Mouse (Mus musculus): ENCODE measurements around the gene Brd3.

Brd3 gene

DNA sequence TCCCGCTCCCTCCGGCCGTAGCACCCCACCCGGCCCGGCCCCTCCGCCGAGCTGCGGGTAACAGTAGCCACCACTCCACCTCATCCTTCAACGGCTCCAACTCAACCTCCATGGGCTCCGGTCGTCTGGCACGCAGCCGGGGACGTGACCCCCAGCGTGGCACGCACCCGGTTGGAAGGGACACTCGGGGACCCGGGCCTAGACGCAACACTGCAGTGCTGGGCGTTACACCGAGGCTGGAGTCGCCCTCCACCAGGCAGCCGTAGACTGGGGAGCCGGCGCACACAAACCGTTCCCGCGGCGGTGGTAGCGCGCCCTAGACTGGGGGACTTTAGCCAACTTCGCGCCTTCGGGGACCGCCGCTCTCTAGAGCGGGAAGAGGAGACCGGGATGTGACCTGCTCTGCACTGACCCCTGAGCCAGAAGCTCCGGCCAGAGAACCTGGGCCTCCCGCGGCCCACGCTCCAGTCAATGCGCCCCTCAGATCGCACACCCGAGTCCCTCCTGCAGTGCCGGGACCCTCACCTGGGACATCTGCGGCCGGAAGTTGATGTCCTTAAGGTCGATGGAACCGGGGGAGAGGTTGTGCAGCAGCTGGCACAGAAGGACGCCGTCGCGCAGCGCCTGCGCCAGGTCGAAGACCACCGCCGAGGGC, 81.6 kb downstream of the Brd3 start:
- no peak for DNase-seq (ENCODE audit: low spot score)

DNA sequence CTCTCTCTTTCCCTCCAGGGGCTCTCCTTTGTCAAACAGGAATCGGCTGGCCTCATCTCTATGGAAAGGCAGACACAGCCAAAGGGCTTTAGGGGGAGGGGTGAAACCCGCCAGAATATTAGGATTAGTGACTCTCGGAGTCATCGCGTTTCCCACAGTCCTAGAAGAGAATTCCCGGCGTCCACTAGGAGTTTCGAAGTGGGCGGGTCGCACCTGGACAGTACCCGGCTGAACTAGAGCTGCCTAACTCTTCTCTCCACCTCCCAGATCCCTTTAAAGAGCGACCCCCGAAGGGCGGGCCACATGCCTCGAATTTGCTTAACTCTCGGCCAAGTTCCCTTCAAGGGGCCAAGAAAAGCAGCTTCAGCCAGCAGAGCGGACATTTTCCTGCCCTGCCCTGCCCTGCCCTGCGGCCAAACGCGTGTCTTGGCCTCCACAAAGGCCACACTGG, 82.3 kb downstream of the Brd3 start:
- no peak for DNase-seq (ENCODE audit: low spot score)

DNA sequence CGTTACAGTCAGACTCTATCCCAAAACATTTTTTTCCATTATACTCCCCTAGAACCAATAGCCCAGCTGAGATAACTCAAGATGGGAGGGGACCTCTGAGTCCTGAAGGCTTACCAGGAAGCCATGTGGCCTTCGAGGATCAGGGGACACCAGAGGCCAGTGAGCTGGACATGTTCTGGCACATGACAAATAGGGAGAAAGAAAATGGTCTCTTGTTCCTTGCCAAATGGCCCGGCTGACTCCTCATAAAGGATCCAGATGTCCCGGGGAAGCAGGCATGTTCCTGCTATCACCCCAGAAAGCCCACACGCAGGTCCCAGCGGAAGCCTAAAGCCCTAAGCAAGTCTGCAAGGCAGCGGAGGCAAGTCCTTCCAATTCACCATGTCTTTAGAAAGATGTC, 83.9 kb downstream of the Brd3 start:
- DNase-seq (ENCODE audit: low spot score) = no peak

DNA sequence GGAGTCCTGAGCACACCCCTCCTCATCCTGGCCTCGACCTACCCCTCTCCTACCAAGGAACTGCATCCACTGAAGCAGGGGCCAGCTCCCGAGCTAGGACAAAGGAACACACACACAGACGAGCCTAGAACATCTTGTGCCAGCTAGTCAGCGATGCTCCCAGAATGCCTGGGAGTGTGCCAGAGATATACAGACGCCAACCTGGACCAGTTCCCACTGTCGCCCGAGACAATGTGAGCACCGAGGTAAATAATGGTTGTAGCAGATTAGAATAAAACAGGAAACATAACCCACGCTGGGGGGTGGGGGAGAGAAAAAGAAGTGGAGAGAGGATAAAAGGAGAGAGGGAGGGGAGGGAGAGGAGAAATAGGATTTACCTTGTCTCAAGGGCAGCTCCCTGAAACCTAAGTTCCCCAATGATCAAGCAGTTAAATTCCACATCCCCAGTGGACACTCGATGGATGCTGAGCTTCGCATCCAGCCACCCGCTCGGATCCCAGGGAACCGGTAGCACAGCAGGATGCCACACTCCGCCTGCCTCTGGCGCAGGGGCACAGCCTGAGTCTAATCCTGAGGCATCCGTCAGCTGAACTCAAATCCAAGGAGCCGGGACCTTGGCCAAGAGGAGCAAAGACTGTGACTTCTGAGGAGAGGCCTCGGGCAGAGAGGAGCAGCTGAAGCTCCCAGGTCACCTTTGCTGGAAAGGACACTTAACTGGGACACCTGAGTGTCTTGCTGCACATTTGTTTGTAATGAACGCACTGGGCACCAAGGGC, 86.0 kb downstream of the Brd3 start:
- DNase-seq (ENCODE audit: low spot score) = peak; percentile 51

DNA sequence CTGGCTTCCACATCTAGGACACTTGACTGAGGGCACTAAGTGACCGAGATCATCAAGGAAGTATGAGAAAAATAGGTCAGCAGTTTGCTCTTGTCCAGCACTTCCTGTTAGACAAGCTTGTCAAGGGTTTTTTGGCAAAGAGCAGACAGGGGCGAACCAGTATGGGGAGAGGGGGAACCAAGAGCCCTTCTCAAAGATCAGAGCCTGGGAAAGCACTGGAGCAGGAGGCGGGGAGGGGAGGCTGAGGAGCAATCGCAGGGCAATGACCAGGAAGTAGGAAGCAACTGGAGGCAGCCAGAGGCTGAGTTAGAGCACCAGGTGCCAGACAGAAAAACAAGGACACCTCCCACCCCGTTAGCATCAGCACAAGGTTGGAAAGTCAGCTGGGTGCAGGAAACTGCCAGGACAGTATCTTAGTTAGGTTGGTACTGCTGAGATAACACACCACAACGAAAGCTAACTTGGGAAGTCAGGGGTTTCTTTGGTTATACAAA, 88.8 kb downstream of the Brd3 start:
- DNase-seq (ENCODE audit: low spot score) = no peak

DNA sequence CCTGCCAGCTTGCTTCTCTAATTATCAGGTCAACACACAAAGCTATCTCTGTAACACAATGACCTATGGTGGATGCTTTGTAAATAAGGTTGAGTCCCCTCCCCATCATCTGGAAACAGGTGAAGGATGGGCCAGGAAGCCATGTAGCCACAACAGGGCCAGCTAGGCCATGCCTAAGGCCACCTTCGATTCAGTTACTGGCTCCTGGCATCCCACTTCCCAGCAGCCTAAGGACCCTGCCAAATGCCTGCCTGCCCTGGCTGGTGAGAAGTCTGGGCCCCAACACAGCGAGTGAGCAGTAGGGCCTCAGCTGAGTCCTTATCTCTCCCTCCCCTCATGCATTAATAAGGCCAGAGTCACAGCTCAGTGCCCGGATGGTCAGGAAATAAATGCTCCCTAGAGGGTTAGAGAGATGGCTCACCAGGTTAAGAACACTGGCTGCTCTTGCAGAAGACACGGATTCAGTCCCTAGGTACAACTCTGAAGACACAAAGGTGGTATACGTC, 89.8 kb downstream of the Brd3 start:
- no peak for DNase-seq (ENCODE audit: low spot score)

DNA sequence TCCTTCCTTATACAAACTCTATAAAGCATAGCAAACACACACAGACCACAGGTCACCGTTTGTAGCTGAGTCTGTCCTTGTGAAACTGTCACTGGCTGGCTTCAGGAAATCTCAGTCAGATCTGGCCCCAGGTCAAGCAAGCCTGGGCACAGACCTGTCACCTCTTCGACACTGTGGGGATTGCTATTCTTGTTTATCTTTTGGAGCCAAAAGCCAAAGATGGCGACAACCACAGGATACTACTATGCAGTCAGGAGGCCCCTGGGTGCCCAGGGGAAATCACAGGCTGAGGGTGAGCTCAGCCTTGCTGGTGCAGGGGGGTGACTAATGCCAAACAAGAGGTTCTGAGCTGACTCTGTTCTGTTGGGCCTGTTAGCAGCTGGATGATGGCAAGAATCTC, 91.0 kb downstream of the Brd3 start:
- DNase-seq (ENCODE audit: low spot score) = no peak

DNA sequence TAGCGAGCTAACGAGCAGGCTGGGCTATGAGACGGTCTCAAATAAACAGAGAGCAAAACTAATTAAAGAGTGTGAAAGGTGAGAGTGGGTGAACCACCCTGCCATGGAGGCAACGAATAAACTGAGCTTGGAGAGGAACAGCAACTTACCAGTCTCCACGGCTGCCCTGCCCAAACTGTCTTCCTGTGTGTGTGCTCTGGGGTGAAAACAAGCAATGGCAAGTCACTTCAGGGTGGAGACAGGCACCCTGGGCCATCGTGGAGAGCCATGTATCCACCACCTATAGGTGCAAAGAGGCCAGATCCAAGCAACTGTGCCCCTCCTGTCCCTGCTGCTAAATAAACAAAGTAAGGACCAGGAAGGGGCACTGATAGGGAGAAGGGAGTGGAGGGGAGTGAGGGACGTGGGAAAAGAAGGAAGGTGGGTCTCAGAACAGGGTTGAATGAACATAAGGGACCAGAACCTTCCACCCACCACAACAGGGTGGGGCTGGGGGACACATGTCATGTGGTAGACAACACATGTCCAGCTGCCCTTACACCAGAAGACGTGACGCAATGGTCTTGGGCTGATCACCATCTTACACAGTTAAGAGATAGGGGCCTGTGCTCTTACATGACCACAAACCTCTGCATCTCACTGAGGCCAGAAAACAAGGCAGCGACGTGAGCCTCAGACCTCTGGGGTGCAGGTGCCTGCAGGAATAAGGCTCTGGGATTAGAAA, 92.2 kb downstream of the Brd3 start:
- no peak for DNase-seq (ENCODE audit: low spot score)

DNA sequence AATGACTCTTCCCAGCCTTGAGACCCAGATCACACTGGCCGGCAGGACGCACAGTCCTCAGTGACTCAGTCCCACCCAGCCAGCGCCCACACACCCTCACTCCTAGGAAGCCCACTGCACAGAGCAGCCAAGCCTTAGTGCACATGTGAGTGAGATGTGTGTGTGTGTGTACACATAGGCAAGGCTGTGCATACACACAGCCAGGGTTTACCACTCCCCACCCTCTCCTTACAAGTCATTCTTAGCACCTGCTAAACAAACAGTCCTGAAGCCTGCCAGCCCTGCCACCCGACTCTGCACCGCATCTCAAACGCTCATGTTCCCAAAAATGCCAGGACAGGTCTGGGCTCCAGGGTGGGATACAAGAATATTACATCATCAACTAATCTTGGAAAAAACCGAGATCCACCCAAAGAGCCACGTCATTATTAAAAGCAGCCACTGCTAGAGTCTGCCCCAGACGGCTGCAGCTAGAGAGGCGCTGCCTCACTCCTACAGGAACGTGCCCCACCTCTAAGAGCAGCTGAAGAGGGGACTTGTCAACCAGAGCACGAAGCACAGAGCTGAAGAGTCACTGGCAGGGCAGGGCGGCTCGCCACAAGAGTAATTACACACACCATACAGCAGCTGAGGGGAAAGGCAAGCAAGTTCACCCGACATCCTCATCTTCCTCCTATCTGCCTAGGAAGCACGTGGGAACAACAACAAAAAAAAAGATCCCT, 93.4 kb downstream of the Brd3 start:
- no peak for DNase-seq (ENCODE audit: low spot score)

DNA sequence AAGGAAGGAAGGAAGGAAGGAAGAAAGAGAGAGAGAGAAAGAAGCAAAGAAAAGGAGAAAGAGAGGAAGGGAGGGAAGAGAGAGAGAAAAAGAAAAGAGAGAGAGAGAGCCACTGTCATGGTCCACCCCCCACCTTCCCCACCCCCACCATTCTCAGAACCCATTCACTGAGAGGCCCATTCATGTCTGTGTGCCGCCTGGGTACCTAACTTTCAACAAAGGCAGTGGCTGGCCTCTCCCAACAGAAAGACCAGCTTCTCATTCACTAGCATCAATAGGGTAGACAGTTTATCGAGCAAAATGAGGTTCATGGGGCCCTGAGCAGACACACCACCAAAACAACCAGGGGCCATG, 93.9 kb downstream of the Brd3 start:
- no peak for DNase-seq (ENCODE audit: low spot score)

DNA sequence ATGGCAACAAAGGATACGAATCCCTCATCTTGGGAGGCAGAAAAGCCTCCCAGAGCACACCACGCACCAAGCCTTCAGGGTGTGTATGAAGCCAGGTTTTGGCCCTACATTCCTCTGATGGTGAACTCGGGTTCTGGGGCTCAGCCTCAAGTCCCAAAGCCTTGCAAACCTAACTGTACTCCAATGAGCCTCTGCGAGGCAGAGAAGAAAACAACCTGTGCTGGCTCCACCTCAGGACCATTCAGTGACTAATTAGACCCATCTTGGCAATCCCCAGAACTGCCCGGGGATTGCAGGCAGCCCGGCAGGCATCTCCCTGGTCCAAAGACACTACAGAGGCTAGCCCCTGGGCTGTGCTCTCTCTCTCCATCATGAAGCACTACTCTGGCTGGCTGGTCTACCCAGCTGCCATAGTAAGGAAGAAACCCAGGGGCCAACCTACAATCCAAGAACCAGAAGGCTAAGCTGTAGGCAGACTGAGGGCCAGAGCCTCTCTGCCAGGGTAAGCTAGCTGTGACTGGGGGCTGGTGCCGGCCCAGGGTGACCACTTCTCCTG, 95.1 kb downstream of the Brd3 start:
- DNase-seq (ENCODE audit: low spot score) = no peak

DNA sequence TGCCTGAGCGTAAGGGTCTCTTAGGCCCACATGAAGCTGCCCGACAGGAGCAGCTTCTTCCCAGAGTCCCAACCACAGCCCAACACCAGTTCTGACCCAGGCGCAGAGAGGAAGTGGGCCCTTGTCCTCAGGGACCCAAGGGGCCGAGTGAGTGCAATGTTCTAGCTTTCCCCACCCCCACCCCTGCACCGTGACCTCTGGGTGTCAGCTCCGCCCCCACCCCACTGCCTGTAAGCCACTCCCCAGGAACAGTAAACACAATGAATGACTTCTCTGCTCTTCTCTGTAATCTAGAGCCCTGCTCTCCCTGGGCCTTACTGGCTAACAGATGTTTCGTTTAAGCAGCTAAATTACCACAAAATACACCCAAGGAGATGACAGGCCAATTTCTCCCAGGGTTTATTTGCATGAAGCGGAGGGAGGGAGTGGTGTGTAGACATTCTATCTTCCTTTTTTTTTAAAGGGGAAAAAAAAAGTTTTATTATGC, 95.7 kb downstream of the Brd3 start:
- no peak for DNase-seq (ENCODE audit: low spot score)

DNA sequence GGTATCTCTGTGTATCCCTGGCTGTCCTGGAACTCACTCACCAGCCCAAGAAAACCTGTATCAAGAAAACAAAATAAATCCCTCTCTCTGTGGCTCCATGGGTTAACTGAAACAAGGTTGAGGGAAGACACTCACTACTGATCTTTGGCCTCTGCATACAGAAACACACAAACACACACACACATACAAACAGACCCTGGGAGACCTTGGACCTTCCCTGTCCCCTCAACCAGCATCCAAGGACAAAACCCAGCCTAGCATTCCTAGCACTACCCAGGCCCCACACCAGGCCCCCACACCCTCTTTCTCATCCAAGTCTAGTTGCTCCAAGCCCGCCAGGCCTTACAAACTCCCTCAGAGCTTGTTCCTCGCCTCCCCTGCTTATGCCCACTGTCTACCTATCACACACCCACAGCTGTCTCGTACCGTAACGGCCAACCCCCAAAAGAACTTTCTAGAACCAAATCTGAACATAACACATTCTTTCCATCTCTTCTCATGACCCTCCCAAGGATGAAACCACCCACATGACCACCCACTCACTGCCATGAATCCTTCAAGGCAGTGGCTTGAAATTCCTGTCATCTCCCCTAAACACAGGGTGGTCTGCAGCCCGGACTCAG, 96.8 kb downstream of the Brd3 start:
- DNase-seq (ENCODE audit: low spot score) = no peak

DNA sequence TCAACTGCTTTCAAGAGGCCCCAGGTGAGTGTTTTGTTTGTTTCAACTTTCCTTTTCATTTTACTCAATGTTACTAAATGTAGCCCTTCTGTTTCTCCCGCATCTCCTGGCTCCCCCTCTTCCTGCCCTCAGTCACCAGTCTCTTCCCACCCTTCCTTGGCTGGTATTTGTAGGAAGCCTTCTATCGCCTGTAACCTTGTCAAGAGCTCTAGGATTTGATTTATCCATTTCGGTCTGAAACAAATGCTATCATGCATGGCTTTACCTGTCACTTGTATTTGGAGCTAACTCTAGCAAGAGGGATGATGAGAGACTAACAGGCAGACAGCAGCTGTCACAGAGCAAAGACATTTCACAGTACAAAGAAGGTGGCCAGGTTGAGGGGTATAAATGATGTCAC, 99.3 kb downstream of the Brd3 start:
- no peak for DNase-seq (ENCODE audit: low spot score)

DNA sequence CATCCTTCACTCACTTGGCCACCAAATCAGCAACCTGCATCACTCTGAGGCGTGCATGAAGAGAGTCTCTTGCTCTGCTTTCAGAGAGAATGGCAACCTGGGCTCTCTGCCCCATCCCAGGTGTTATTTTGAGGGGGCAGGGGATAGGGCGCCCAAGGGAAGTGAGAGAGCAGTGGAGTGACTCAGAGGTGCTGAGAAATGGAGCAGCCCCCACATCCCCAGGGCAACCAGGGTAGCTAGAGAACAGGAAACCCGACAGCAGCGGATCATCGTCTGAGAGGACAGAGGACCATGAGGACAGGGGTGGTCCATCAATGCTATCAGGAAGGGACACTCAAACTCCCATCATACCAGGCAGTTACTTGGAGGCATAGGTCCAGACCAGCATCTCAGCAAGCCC, 100.5 kb downstream of the Brd3 start:
- no peak for DNase-seq (ENCODE audit: low spot score)

DNA sequence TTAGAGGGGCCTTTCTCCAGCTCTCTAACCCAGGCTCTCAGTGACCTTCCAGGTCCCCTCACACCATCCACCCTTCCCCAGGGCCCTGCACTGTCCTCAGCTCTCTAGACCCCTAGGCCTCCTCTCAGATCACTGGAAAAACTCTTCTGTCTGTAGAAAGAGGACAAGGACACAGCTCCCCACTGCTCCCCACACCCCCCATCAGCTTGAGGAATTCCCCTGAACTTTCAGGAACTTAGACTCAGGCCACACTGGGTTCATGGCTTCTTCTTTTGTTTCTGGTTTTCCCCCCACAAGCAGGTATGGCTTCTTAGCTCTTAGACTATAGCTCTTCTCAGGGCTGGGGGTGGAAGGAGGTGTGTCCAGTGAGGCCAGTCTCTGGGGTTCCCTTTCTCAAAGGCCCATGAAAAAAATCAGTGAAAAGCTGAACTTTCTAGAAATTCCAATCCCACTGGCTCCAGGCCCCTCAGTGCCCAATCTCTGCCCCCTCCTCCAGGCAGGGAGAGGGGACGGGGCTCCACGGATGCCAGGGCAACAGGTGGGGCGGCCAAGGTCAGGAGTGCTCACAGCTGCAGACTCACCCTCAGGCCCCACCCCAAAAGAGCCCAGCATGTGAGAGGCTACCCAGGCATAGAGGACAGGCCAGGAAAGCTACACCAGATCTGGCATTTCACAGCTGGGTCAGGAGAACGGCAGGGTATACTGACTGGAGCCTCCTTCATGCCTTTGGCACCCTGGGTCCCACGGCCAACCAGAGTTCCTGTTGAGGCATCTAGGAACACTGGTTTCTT, 102.2 kb downstream of the Brd3 start:
- no peak for DNase-seq (ENCODE audit: low spot score)

DNA sequence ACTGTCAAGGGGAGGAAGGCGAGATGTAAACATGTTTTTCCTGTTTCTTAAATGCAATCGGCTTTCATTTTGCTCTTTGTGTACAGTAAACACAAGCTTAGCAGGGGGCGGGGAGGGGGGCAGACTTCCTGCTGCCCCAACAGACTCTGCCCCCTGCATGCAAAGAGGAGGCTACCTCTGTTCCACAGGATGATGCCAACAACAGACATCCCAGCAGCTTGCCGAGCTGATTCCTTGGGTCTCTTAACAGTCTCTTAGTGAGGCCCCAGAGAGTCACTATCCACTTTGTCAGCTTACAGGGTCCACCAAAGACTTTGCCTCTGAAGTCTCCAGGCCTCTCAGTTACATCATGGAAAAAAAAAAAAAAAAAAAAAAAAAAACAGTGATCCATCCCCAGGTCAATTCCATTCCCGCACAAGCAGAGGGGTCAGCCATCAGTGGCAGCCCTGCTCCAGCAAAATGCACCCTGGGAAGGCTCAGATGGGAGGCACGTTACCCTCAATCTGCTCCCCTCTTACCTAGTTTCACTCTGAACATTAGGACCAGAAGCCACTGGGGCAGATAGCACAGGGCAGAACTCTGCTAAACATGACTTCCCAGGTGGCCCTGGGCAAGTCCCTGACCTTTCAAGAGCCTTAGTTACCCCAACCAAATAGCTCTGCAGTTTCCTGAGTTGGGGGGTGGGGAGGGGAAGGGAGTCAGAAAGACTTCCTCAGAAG, 102.9 kb downstream of the Brd3 start:
- DNase-seq (ENCODE audit: low spot score) = no peak

DNA sequence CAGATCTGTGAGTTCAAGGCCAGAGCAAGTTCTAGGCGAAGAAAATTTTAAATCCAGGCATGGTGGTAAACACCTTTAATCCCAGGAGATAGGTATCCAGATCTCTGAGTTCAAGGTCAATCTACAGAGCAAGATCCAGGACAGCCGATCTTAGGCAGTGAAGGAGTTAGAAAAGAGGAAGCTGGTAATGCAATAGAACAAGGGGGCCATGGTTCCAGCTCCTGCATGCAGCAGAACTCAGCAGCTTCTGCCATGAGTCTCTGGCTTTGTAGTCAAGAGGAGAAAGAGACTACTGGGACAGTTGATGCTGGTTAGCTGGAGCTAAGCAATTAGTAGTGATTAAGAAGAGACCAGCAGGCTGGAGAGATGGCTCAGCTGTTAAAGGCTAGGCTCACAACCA, 105.9 kb downstream of the Brd3 start:
- DNase-seq (ENCODE audit: low spot score) = no peak

DNA sequence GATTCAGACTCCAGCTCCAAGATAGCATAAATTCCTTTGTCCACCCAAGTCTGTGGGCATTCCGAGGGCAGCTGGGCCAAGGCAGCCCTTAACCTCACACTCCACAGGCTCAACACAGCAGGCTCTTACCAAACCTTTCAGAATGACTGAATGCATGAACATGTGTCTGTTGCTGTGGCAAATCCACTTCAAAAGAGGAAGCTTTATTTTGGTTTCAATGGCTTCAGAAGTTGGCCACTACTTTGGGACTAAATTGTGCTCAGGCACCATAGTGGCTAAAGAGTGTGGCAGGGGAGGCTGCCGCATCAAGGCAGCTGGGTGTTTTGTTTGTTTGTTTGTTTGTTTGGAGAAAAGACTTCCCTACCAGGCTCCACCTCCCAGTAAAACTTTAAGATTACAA, 107.4 kb downstream of the Brd3 start:
- DNase-seq (ENCODE audit: low spot score) = no peak
